Mouse (Mus musculus): ENCODE data around the gene Celsr1. TPM values are rescaled to one million over a fixed set of nuclear protein-coding genes. Genes with fewer than 3 reads are reported as not detected.
A peak's percentile ranks its signal among the peaks of the same experiment; 100 is the strongest.

Celsr1 gene
- polyA plus RNA-seq, 1 experiment from 2014 or later: 3.5 TPM

DNA sequence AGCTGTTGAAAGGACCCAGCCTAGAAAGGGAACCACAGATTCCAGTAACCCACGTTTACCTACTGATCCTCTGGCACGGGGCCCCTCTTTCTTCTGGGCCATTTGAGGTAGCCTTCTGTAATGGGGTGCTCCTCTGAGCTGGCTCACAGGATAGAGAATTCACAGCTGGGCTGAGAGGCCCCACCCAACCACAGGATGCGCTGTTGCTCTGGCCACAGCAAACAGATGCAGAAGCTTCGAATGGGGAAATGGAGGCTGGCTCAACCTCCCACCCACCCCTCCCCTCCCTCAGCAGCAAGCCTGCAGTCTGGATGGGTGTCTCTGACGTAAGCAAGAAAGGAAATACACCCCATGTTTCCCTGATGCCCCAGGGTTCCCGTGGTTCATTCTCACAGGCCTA lies 77.4 kb downstream of the Celsr1 start:
- Histone ChIP-seq H3K27ac (ENCODE audit: low read length) (no peak overlapping the region), H3K36me3 (ENCODE audit: insufficient read depth, low read length) (peaks cover 6% of the 10 kb centered on the region; the same call in 1 of the 2 replicates), H3K9me3 (ENCODE audit: low read length) (no peaks in the 10 kb centered on the region), H3K4me1 (ENCODE audit: insufficient read depth, low read length) (no peaks in the 10 kb centered on the region), H3K9ac (replicated peaks; ENCODE audit: low read length) (no peak overlapping the region), H3K27me3 (ENCODE audit: insufficient read depth, low read length) (no peaks in the 10 kb centered on the region), H3K4me2 (replicated peaks; ENCODE audit: low read depth, low read length) (no peak overlapping the region), H3K4me3 (ENCODE audit: low read length) (no peak overlapping the region)
- 75% methylated on average over 6 of the region's 6 CpGs for WGBS
- no peak for ATAC-seq (ENCODE audit: low FRiP score, low TSS enrichment)

DNA sequence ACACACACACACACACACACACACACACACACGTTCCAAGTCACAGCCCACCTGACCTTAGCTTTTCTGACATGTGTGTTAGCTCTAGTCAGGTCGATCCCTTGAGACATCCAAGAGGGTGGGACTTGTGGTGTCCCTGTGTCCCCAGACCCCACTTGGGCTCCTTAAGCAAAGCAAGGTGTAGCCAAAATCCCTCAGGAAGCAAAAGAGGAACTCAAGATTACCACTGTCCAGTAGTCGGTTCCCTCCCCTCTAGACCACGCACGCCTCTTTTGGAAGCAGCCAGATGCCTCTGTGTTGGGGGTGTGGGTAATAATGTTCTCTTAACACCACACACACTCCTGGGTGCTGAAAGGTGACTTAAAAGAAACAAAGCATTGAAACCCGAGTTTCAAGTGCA lies 80.1 kb downstream of the Celsr1 start:
- peaks cover 3% of the 10 kb centered on the region; the same call in 1 of the 2 replicates for H3K36me3 ChIP-seq (ENCODE audit: insufficient read depth, low read length)
- H3K27ac ChIP-seq (ENCODE audit: low read length): no peak overlapping the region
- WGBS: 69% methylated on average over 6 of the region's 6 CpGs
- no peaks in the 10 kb centered on the region for H3K9me3 ChIP-seq (ENCODE audit: low read length)
- no peaks in the 10 kb centered on the region for H3K27me3 ChIP-seq (ENCODE audit: insufficient read depth, low read length)
- H3K4me3 ChIP-seq (ENCODE audit: low read length): no peak overlapping the region
- 0 out of 2 replicates have a peak, but pooled peaks cover 5% of the 10 kb centered on the region for H3K4me1 ChIP-seq (ENCODE audit: insufficient read depth, low read length)
- ATAC-seq (ENCODE audit: low FRiP score, low TSS enrichment): no peak
- no peak overlapping the region for H3K9ac ChIP-seq (replicated peaks; ENCODE audit: low read length)
- no peak overlapping the region for H3K4me2 ChIP-seq (replicated peaks; ENCODE audit: low read depth, low read length)

DNA sequence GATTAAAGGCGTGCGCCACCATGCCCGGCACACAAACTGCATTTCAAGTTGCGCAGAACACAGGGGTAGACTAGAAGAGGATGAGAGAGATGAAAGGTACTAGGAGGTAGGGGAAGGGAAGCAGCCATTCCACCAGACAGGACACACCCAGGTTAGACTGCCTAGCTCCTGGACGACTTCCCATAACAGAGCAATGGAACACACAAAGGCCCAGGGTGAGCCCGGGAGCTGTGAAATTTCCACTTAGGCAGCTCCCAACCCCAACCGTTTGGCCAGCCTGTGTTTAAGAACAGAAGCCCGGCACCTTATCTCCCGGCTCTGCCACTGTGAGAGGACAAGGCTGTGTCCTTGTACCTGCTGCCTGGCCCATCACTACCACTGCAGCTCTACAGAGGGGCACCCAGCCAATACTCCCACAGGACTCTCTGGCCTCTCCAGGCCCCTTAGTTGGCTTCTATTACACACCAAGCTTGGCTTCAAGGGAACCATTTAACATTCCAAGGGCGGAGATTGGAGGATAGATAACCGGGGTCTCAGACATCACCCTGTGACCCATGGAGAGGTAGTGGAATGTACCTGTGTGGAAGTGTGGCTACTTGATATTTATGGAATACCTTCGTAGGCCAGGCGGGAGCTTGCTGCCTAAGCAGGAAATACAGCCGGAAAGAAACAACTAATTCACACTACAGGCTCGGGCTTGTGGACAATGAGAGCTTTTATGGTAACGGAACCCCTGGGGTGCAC lies 84.0 kb downstream of the Celsr1 start:
- H3K27ac ChIP-seq (ENCODE audit: low read length): no peak overlapping the region
- WGBS: 63% methylated on average over 16 of the region's 16 CpGs

DNA sequence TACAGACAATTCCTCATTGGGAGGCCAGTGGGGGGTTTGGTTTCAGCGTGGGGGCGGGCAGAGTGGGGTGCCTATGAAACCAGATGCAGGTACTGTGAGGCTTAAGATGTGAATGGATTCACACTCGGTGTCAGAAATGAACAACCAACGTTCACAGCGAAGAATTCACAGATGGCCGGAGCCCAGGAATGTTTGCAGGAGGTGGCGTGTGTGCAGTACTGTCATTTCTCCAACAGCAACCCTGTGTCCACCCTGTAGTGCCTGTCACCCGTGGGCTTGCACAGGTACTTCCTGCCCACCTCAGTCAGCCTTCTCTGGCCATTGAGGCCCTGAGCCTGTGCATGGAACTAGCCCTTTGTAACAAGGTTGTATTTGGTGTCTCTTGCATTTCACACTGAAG lies 85.6 kb downstream of the Celsr1 start:
- no peak overlapping the region for H3K4me2 ChIP-seq (replicated peaks; ENCODE audit: low read depth, low read length)
- no peaks in the 10 kb centered on the region for H3K27me3 ChIP-seq (ENCODE audit: insufficient read depth, low read length)
- ATAC-seq (ENCODE audit: low FRiP score, low TSS enrichment): peak; percentile 26; the same call in 1 of the 2 replicates
- no peaks in the 10 kb centered on the region for H3K9me3 ChIP-seq (ENCODE audit: low read length)
- H3K36me3 ChIP-seq (ENCODE audit: insufficient read depth, low read length): no peaks in the 10 kb centered on the region
- peak overlapping the region; percentile 65 for H3K27ac ChIP-seq (ENCODE audit: low read length)
- 43% methylated on average over 8 of the region's 8 CpGs for WGBS
- no peak overlapping the region for H3K9ac ChIP-seq (replicated peaks; ENCODE audit: low read length)
- no peak overlapping the region for H3K4me3 ChIP-seq (ENCODE audit: low read length)
- peaks cover 17% of the 10 kb centered on the region for H3K4me1 ChIP-seq (ENCODE audit: insufficient read depth, low read length)

More for the DNA sequence above, 84.0 kb downstream of the Celsr1 start:
- H3K4me2 ChIP-seq (replicated peaks; ENCODE audit: low read depth, low read length): no peak overlapping the region
- no peaks in the 10 kb centered on the region for H3K36me3 ChIP-seq (ENCODE audit: insufficient read depth, low read length)
- ATAC-seq (ENCODE audit: low FRiP score, low TSS enrichment): no peak
- no peaks in the 10 kb centered on the region for H3K9me3 ChIP-seq (ENCODE audit: low read length)
- H3K4me1 ChIP-seq (ENCODE audit: insufficient read depth, low read length): peaks cover 17% of the 10 kb centered on the region
- no peaks in the 10 kb centered on the region for H3K27me3 ChIP-seq (ENCODE audit: insufficient read depth, low read length)
- H3K4me3 ChIP-seq (ENCODE audit: low read length): no peak overlapping the region
- H3K9ac ChIP-seq (replicated peaks; ENCODE audit: low read length): no peak overlapping the region

DNA sequence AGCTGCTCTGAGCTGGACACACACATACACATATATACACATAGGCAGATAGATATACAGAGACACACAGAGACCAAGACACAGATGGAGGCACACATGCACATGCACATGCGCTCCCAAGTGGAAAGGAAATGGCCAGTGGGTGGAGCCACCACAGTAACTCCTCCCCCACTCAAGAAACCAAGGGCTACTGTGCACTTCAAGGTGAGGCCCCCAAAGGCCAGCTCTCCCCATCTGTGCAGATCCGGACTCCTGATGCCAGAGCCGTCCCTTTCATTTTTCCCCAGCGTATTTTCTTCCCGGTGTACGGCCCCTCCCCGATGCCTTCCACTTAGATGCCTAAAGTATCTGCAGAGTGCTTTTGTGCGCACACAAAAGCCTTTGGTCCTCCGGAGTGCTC lies 86.0 kb downstream of the Celsr1 start:
- Histone ChIP-seq H3K4me3 (ENCODE audit: low read length) (no peak overlapping the region), H3K4me1 (ENCODE audit: insufficient read depth, low read length) (peaks cover 17% of the 10 kb centered on the region), H3K4me2 (replicated peaks; ENCODE audit: low read depth, low read length) (no peak overlapping the region), H3K9me3 (ENCODE audit: low read length) (no peaks in the 10 kb centered on the region), H3K9ac (replicated peaks; ENCODE audit: low read length) (no peak overlapping the region), H3K36me3 (ENCODE audit: insufficient read depth, low read length) (no peaks in the 10 kb centered on the region), H3K27ac (ENCODE audit: low read length) (peak overlapping the region; percentile 65), H3K27me3 (ENCODE audit: insufficient read depth, low read length) (no peaks in the 10 kb centered on the region)
- ATAC-seq (ENCODE audit: low FRiP score, low TSS enrichment): peak; percentile 39
- WGBS: 57% methylated on average over 9 of the region's 9 CpGs

DNA sequence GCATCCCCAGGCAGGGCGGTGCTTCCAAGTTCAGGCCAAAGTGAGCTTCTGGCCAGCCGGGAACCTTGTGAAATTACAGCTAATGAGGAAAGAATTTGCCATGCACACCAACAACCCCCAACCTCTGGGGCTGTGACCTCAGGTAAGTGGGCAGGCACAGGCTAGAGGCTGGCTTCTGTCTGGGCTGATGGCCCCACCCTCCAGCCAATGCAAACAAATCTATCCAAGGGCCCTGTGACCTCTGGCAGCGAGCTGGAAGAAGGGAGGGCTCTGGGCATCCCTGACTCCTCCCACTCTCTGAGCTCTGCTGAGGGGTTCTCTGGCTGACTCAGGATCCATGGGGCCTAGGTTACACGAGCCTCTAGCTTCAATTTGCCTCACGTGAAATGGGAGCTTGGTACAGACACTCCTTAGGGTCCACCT lies 97.9 kb downstream of the Celsr1 start:
- H3K36me3 ChIP-seq (ENCODE audit: insufficient read depth, low read length): no peaks in the 10 kb centered on the region
- ATAC-seq (ENCODE audit: low FRiP score, low TSS enrichment): peak; percentile 90
- no peak overlapping the region for H3K27ac ChIP-seq (ENCODE audit: low read length)
- H3K4me2 ChIP-seq (replicated peaks; ENCODE audit: low read depth, low read length): no peak overlapping the region
- peaks cover 3% of the 10 kb centered on the region; the same call in 1 of the 2 replicates for H3K4me1 ChIP-seq (ENCODE audit: insufficient read depth, low read length)
- no peak overlapping the region for H3K9ac ChIP-seq (replicated peaks; ENCODE audit: low read length)
- H3K4me3 ChIP-seq (ENCODE audit: low read length): no peak overlapping the region
- H3K9me3 ChIP-seq (ENCODE audit: low read length): no peaks in the 10 kb centered on the region
- no peaks in the 10 kb centered on the region for H3K27me3 ChIP-seq (ENCODE audit: insufficient read depth, low read length)
- 15% methylated on average over 5 of the region's 5 CpGs for WGBS

DNA sequence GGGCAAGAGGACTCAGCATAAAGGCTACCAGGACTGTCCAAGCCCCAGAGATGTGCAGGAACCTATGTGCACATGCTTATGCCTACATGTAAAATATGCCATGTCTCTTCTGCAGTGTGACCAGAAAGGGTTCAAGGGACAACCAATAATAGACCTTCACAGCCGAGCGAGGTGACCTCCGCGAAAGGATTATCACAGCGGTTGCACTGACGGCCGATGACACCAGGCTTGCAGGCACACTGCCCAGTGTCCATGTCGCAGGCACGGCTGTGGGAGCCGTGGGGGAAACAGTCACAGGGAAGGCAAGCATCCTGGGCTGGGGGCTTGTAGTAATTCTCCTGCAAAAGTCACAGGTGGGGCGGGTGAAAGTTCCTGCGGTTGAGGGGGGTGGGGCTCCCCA lies 105.4 kb downstream of the Celsr1 start:
- ATAC-seq (ENCODE audit: low FRiP score, low TSS enrichment): no peak
- H3K36me3 ChIP-seq (ENCODE audit: insufficient read depth, low read length): peaks cover 15% of the 10 kb centered on the region; the same call in 1 of the 2 replicates

DNA sequence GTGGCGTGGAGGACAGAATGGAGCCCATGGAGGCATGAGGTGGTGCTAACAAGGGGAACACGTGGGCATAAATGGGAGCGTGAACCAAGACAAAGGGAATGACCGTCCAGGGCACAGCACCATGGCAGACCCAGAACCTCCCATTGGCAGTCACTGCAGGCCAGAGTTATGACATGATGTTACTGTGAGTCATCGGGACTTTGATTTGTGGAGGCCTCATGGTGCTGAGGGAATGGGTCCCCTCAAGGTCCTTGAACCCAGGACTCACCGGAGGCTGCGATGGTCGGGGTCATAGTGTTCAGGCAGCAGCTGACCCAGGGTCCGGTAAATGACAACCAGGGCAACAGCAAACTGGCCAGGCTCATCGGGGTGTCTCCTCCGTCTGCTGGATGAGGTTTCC lies 111.7 kb downstream of the Celsr1 start:
- peaks cover 11% of the 10 kb centered on the region; the same call in 1 of the 2 replicates for H3K36me3 ChIP-seq (ENCODE audit: insufficient read depth, low read length)
- 89% methylated on average over 11 of the region's 11 CpGs for WGBS
- no peak overlapping the region for H3K9ac ChIP-seq (replicated peaks; ENCODE audit: low read length)
- H3K27ac ChIP-seq (ENCODE audit: low read length): no peak overlapping the region
- ATAC-seq (ENCODE audit: low FRiP score, low TSS enrichment): no peak
- H3K9me3 ChIP-seq (ENCODE audit: low read length): no peaks in the 10 kb centered on the region
- no peak overlapping the region for H3K4me3 ChIP-seq (ENCODE audit: low read length)
- H3K4me2 ChIP-seq (replicated peaks; ENCODE audit: low read depth, low read length): no peak overlapping the region
- no peaks in the 10 kb centered on the region for H3K27me3 ChIP-seq (ENCODE audit: insufficient read depth, low read length)
- 0 out of 2 replicates have a peak, but pooled peaks cover 3% of the 10 kb centered on the region for H3K4me1 ChIP-seq (ENCODE audit: insufficient read depth, low read length)

More for the DNA sequence above, 105.4 kb downstream of the Celsr1 start:
- Histone ChIP-seq H3K4me1 (ENCODE audit: insufficient read depth, low read length) (no peaks in the 10 kb centered on the region), H3K4me2 (replicated peaks; ENCODE audit: low read depth, low read length) (no peak overlapping the region), H3K4me3 (ENCODE audit: low read length) (no peak overlapping the region), H3K9ac (replicated peaks; ENCODE audit: low read length) (no peak overlapping the region), H3K27ac (ENCODE audit: low read length) (no peak overlapping the region), H3K9me3 (ENCODE audit: low read length) (no peaks in the 10 kb centered on the region), H3K27me3 (ENCODE audit: insufficient read depth, low read length) (no peaks in the 10 kb centered on the region)
- 87% methylated on average over 12 of the region's 12 CpGs for WGBS

DNA sequence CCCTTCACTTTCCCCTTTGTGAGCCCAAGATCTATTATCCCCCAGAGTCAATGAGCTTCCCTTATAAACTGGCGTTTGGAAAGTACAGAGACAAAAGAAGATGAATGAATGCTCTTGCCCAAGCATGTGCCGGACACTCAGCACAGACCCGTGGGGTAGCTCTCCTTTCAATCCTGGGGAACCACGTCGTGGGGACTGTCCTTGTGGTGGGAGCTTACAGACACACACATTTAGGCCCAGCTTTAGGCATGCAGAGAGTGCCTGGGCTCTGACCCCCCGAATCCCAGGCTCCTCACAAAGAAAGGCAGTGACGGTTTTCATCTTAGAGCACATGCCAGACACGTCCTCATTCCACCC lies 113.7 kb downstream of the Celsr1 start:
- Histone ChIP-seq H3K4me3 (ENCODE audit: low read length) (no peak overlapping the region), H3K9me3 (ENCODE audit: low read length) (peaks cover 6% of the 10 kb centered on the region), H3K27ac (ENCODE audit: low read length) (no peak overlapping the region), H3K4me2 (replicated peaks; ENCODE audit: low read depth, low read length) (no peak overlapping the region), H3K36me3 (ENCODE audit: insufficient read depth, low read length) (peaks cover 13% of the 10 kb centered on the region), H3K4me1 (ENCODE audit: insufficient read depth, low read length) (0 out of 2 replicates have a peak, but pooled peaks cover 3% of the 10 kb centered on the region), H3K9ac (replicated peaks; ENCODE audit: low read length) (no peak overlapping the region), H3K27me3 (ENCODE audit: insufficient read depth, low read length) (no peaks in the 10 kb centered on the region)
- ATAC-seq (ENCODE audit: low FRiP score, low TSS enrichment): no peak
- 87% methylated on average over 8 of the region's 8 CpGs for WGBS

DNA sequence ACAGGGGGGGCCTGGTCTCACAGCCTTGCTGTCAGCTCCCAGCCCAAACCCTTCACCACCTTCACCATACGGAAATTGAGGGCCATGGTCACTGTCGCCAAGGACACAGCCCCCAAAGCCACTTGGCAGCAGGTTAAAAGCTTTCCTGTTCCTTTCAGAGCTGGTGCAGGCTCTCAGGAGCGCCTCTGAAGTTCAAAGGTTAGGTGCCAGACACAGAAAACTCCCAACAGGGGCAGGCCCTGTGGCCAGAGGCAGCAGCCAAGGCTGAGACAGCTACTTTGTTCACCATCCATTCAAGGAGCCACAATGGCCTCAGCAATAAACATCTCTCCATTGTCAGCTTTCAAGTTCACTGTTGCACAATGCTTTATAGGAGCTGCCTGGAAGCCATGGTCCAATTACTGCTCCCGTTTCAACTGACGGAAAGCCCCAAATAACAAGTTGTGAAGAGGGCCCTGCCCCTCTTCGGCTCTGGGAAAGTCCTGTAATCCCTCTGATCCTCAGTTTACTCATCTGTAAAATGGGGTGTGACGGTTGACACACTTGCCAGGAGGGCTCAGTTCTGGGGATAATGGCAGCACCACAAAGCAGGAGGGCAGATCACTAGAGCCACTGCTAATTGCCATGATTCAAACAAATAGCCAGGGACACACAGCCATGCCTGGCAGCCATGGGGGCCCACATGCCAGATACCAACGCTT lies 114.2 kb downstream of the Celsr1 start:
- Histone ChIP-seq H3K36me3 (ENCODE audit: insufficient read depth, low read length) (peaks cover 13% of the 10 kb centered on the region), H3K27ac (ENCODE audit: low read length) (no peak overlapping the region), H3K4me2 (replicated peaks; ENCODE audit: low read depth, low read length) (no peak overlapping the region), H3K27me3 (ENCODE audit: insufficient read depth, low read length) (no peaks in the 10 kb centered on the region), H3K4me1 (ENCODE audit: insufficient read depth, low read length) (0 out of 2 replicates have a peak, but pooled peaks cover 3% of the 10 kb centered on the region), H3K9ac (replicated peaks; ENCODE audit: low read length) (no peak overlapping the region), H3K9me3 (ENCODE audit: low read length) (peaks cover 6% of the 10 kb centered on the region), H3K4me3 (ENCODE audit: low read length) (no peak overlapping the region)
- ATAC-seq (ENCODE audit: low FRiP score, low TSS enrichment): 0 out of 2 replicates have a peak, but pooled peaks have one; percentile 17
- 60% methylated on average over 8 of the region's 8 CpGs for WGBS
